Mouse (Mus musculus) cerebellum, adult 18-20 months (tissue): ENCODE measurements around the gene Fbxo17.

ENCODE experiments used
- DNase-seq, 2 experiments: peaks; one replicate each; pipeline ENCODE4 v3.0.0; 2021

Fbxo17 gene

GRCm38 (mm10) chr7:28719650-28720049 lies 3.0 kb downstream of the Fbxo17 start:
- no peak for DNase-seq

DNA sequence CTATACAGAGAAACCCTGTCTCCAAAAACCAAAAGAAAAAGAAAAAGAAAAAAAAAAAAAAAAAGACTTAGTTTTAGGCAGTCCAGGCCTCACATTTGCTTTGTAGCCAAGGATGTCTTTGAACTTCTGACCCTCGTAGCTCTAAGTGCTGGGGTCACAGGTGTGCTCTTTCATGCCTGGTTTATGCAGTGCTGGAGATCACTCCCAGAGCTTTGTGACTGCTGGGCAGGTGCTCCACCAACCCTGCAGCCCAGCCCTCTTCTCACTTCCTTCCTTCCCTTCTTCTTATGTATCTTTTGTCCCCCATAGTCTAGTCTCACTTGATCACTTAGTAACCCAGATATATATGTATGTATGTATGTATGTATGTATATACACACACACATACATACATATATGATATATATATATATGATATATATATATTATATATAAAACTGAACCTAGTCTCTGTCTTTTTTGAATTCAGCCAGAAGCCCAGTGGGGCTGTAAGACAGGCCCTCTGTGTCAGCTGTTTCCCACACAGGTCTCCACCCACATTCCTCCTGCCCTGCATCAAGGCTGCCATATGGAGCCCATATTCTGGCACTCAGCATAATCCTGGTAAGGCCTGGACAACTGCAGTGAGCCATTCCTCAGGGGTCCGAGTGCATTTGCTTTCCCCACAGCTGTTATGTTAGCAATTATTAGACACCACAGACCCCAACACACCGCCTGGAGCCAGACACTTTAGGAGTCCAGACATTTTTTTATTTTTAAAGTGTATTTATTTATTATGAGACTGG lies 4.3 kb downstream of the Fbxo17 start:
- no peak for DNase-seq

DNA sequence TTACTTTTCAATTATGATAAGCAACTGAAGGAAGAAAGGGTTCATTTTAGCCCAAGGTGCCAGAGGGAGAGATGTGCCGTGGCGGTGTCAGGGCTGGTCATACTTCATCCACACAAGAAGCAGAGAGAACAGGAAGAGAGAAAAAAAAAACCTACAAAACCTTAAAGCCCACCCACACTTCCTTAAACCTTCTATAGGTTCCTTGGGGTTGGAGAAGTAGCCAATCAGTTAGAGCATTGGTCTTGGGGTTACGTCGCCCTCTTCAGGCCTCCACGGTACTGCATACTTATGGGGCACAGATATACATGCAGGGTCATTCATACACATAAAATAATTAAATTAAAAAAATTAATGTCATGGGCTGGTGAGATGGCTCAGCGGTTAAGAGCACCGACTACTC lies 5.5 kb downstream of the Fbxo17 start:
- no peak for DNase-seq

DNA sequence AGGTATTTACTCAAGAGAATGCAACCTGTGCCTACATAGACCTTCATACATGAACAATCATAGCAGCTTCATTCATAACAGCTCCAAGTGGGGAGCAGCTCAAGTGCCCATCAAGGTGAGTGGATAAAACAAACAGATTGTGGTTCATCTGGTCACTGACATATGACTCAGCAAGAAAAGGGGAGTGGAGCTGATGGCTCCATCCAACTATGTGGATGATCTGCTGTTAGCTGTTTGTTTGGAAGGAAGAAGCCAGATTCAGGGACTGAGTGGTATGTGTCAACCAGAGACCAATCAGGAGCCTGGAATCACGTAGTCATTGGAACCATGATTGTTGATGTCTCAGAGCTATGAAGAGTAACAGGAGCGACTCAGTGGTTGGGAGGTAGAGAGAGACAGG lies 8.0 kb downstream of the Fbxo17 start:
- DNase-seq, result no peak

DNA sequence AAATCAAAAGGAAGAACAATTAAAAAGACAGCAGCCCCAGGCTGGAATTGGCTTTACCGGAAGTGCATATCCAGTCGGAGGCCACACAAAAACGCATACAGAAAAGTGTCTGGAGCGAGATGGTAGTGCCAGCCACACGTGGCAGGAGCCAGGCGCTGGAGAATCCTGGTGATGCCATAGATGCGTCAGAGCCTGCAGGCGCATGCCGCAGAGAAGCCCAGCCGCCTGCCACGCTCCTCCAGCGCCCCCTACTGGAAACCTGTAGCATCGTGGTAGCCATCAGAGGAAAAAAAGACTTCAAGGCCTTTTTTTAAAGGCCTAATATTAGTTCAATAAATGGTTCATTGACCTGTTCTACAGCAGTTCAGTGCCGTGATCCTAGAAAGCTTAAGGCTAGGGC lies 10.0 kb downstream of the Fbxo17 start:
- DNase-seq, result peak; percentile 87 to 88

DNA sequence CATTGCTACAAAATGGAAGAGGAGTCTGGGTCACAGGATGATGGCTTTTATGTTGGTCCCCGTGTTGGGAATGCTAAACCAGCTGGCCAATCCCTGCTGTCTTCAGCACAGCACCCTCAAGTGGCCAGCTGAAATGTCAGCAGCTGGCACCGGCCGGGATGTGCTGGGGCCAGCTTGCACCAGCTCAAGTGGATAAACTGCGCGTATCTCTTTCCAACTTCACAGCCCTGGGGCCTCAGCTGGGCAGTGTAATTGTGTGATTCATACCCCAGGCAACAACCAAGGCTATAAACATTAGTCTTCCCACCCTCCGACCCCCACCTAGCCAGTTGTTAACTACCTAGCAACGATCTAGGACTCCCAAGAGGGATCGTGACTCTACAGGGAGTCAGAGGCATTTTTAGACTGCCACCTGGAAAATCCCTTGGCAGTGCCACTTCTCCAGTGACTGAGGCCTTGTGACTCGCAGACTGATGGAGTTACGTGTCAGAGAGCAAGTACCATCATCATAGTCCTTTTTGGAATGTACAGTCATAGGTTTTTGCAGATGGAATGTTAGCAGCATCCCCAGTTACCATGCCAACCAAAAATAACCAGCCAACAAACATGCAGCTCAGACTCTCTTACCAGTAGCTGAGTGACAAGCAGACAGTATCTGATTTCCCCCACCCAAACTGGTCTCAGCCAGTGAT lies 11.2 kb downstream of the Fbxo17 start:
- DNase-seq, result peak in 1 of 2 experiments; percentile 26

- DNase-seq, result peak; percentile 68 to 81
Measured at GRCm38 (mm10) chr7:28732341-28733142, 15.9 kb downstream of the Fbxo17 start.

DNA sequence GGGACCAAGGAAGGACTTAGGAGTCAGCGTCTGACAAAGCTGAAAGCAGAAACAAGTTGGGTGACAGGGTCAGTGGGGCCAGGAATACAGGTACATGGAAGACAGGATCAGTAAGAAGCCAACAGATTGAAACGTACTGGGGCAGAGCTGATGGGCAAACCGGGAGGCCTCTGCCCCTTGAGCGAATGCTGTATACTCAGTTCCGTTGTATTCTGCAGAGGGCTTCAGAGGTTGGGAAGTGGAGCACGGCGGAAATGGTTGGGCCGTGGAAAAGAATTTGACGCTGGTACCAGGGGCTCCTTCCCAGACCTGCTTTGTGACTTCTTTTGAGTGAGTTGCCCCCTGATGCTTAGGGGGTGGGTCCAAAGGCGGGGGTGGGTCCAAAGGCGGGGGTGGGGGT lies 16.6 kb downstream of the Fbxo17 start:
- no peak for DNase-seq

- no peak for DNase-seq
Measured at GRCm38 (mm10) chr7:28735701-28736100, 19.1 kb downstream of the Fbxo17 start.

GRCm38 (mm10) chr7:28739829-28740228 lies 23.2 kb downstream of the Fbxo17 start:
- DNase-seq, result no peak

DNA sequence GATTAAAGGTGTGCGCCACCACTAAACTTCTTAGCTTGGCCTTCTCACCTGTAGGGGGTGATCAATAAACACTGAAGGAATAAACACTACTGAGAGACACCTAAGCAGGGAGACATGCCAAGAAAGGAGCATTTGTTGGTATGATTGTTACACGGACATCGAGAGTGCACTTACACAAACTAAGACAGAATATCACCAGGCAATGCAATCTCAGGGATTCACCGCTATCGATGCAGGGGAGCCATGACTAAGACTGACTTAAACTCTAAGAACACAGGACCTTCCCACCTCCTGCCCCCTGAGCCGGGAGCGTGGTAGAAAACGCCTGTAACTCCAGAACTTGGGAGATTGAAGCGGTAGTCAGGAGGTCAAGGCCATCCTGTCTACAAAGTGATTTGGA lies 24.3 kb downstream of the Fbxo17 start:
- DNase-seq, result no peak

GRCm38 (mm10) chr7:28741368-28741708 lies 24.7 kb downstream of the Fbxo17 start:
- DNase-seq, result no peak

GRCm38 (mm10) chr7:28741709-28742438 lies 25.3 kb downstream of the Fbxo17 start, which contains the start of the genes Mrps12 and Sars2:
Mrps12 (minus strand) TSS chr7:28741820.
Sars2 (plus strand) TSS chr7:28741992.
- peak; percentile 97 to 98 for DNase-seq

- no peak for DNase-seq
Measured at GRCm38 (mm10) chr7:28749935-28750334, 33.3 kb downstream of the Fbxo17 start.

DNA sequence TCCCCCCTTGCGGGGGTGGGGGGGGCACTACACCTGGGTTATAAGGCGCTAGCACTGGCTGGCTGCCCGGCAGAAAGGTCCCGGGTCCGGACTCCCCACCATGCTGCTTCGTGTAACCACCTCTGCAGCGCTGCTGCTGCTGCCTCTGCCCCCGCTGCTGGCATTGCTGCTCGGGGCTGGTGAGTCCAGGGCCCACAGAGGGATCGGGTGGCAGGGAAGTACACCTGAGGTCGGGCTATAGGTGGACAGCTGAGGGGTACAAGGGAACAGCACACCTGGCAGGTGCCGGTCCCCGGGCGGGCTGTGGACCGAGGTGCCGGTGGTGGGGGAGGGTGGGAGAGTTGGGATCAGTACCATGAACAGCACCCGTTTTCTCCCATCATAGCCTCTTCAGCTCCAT lies 39.5 kb downstream of the Fbxo17 start, which contains the start of gene Ccer2:
Gene Ccer2, plus strand, starts transcription at position 96 of the 400 bp plus-strand sequence.
- no peak for DNase-seq

DNA sequence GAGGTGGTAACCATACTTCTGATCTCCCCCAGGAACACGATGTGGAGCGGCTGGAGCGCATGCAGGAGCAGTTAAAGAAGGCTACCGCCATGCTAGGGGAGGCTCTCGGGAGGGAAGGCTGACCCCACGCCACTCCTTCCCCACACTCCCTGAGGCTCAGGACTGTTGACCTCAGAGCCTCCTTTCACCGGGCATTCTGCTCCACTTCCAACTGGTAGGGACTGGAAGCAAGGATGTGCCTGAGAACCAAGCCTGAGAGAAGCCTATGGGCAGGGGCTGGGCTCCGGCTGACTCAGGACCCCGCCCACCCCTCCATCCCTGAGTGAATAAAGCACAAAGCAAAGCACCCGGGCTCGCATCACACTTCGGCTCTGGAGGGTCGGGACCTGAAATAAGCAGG lies 42.0 kb downstream of the Fbxo17 start:
- DNase-seq, result no peak

GRCm38 (mm10) chr7:28761907-28762306 lies 45.3 kb downstream of the Fbxo17 start:
- no peak for DNase-seq

DNA sequence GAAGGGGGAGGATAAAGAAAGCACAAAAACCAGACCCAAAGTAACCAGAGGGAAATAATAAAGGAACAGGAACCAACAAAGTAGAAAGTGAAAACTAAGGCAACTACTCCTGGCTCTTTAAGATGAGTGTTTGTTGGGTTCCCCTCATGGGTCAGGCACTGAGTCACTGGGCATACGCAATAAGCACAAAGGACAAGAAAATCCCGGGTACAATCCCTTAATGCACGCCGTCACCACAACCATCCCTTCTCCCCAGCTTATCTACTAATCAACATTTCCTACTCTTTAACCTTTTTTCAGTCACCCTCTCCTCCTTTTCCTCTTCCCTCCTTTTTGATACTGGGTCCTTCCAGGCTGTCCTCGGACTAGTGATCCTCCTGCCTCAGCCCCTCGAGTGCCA lies 48.6 kb downstream of the Fbxo17 start:
- no peak for DNase-seq

- peak; percentile 95 to 99 for DNase-seq
Measured at GRCm38 (mm10) chr7:28766173-28766879, 49.7 kb downstream of the Fbxo17 start, which contains the start of gene Sirt2. Sirt2 (plus strand) TSS chr7:28766735.

GRCm38 (mm10) chr7:28766910-28767309 lies 50.3 kb downstream of the Fbxo17 start:
- DNase-seq, result no peak

GRCm38 (mm10) chr7:28767462-28767965 lies 50.9 kb downstream of the Fbxo17 start, which contains the start of gene Nfkbib:
Nfkbib (minus strand) TSS chr7:28767512.
- DNase-seq, result peak in 1 of 2 experiments; percentile 29
